Mouse (Mus musculus): ENCODE measurements at regions not wholly inside any gene's neighbourhood (a gene's known extent, or its start where the extent isn't known, plus 50 kb on each side); places are given as distances from the start of the nearest gene placed in this dataset.

DNA sequence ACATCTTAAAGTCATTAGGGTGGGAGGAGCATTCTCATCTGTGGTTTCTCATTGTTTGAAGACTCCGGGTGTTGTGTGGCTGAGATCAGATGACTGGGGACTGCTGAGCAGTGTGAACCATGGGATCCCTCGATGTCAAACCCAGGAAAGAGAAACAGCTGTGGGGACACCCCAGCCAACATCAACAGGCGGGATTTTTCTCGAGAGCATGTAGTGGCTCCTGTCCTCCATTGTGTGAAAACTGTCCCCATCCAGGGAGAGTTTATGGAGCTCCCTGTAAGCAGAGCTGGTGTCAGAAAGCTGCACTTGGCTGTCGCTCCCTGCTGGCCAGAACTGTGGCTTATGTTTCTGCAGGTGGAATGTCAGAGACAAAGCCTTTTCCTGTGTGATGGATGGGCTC, 210.7 kb upstream of the Bmper start:
- no peak overlapping the region for H3K4me3 ChIP-seq (ENCODE audit: low read length)
- 20% methylated on average over 5 of the region's 5 CpGs for WGBS
- H3K27ac ChIP-seq (ENCODE audit: low read depth, low read length), result no peak overlapping the region

DNA sequence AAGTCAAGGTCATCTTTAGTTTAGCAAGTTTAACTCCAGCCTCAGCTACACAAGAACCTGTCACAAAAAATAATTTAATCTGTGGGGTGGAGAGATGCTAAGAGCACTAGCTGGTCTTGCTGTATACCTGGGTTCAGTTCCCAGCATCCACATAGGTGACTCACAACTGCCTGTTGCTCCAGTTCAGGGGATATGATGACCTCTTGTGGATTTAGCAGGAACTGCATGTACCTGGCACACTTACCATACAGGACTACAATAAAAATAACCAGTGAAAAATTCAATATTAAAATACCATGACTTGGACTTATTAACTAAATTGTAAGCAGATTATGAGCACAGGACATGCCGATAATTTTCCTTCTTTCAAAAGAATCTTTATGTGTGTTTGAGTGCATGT, 206.1 kb upstream of the Bmper start:
- Histone ChIP-seq H3K27ac (ENCODE audit: low read depth, low read length) (no peak overlapping the region), H3K27me3 (ENCODE audit: control insufficient read depth, insufficient read depth, low read length) (no peaks in the 10 kb centered on the region), H3K4me2 (replicated peaks; ENCODE audit: low read depth, low read length) (no peak overlapping the region), H3K4me3 (ENCODE audit: low read length) (no peak overlapping the region), H3K4me1 (ENCODE audit: control insufficient read depth, insufficient read depth, low read length) (0 out of 2 replicates have a peak, but pooled peaks cover 3% of the 10 kb centered on the region), H3K36me3 (ENCODE audit: control insufficient read depth, insufficient read depth, low read length) (no peaks in the 10 kb centered on the region), H3K9ac (ENCODE audit: low read depth, low read length) (no peak overlapping the region), H3K9me3 (ENCODE audit: control insufficient read depth, low read length) (no peaks in the 10 kb centered on the region)
- WGBS, result 98% methylated on average over 1 of the region's 1 CpGs
- no peak for ATAC-seq (ENCODE audit: low FRiP score, low TSS enrichment)

More for the DNA sequence above, 210.7 kb upstream of the Bmper start:
- Histone ChIP-seq H3K9ac (ENCODE audit: low read depth, low read length) (no peak overlapping the region), H3K4me2 (replicated peaks; ENCODE audit: low read depth, low read length) (no peak overlapping the region), H3K4me1 (ENCODE audit: control insufficient read depth, insufficient read depth, low read length) (peaks cover 11% of the 10 kb centered on the region; the same call in 1 of the 2 replicates), H3K36me3 (ENCODE audit: control insufficient read depth, insufficient read depth, low read length) (no peaks in the 10 kb centered on the region), H3K9me3 (ENCODE audit: control insufficient read depth, low read length) (no peaks in the 10 kb centered on the region), H3K27me3 (ENCODE audit: control insufficient read depth, insufficient read depth, low read length) (no peaks in the 10 kb centered on the region)
- ATAC-seq (ENCODE audit: low FRiP score, low TSS enrichment), result peak; percentile 72; the same call in 1 of the 2 replicates

DNA sequence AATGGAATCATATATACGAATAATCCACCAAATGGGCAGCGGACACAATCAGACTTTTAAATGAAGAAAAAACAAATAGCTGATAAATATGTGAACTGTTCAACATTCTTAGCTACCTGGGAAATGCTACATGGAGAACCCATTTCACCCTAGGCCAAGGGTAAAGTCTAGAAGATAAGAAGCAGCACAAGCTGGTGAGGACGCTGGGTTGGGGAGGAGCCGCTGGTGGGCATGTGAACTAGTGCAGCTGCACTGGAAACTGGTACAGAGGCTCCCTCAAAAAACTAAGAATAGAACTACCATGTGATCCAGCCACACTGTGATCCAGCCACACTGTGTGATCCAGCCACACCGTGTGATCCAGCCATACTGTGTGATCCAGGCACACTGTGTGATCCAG, 198.8 kb upstream of the Bmper start:
- WGBS, result 94% methylated on average over 5 of the region's 5 CpGs
- Histone ChIP-seq H3K36me3 (ENCODE audit: control insufficient read depth, insufficient read depth, low read length) (no peaks in the 10 kb centered on the region), H3K4me2 (replicated peaks; ENCODE audit: low read depth, low read length) (no peak overlapping the region), H3K27ac (ENCODE audit: low read depth, low read length) (no peak overlapping the region), H3K9ac (ENCODE audit: low read depth, low read length) (no peak overlapping the region), H3K4me1 (ENCODE audit: control insufficient read depth, insufficient read depth, low read length) (peaks cover 10% of the 10 kb centered on the region; the same call in 1 of the 2 replicates), H3K4me3 (ENCODE audit: low read length) (no peak overlapping the region), H3K27me3 (ENCODE audit: control insufficient read depth, insufficient read depth, low read length) (no peaks in the 10 kb centered on the region), H3K9me3 (ENCODE audit: control insufficient read depth, low read length) (no peaks in the 10 kb centered on the region)
- ATAC-seq (ENCODE audit: low FRiP score, low TSS enrichment), result no peak

DNA sequence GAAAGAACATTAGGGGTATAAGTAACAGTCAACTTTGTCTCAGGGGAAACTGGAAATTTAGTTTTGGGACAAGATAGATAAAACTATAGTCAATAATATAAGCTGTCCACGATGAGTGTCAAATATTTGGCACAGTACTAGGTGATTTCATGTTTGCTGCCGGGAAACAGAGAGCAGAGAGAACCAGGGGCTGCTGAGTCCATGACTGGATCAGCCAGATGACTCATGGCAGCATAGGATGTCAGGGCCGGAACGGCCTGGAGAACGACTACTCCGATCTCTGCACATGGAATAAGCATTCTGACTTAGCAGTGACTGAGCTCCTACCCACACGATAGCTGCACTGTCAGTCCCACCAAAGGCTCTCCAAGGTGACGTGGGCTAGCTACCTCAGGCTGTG, 197.6 kb upstream of the Bmper start:
- WGBS, result 87% methylated on average over 8 of the region's 8 CpGs
- no peak overlapping the region for H3K4me2 ChIP-seq (replicated peaks; ENCODE audit: low read depth, low read length)
- H3K9me3 ChIP-seq (ENCODE audit: control insufficient read depth, low read length), result no peaks in the 10 kb centered on the region
- no peak overlapping the region for H3K27ac ChIP-seq (ENCODE audit: low read depth, low read length)
- no peaks in the 10 kb centered on the region for H3K27me3 ChIP-seq (ENCODE audit: control insufficient read depth, insufficient read depth, low read length)
- no peaks in the 10 kb centered on the region for H3K36me3 ChIP-seq (ENCODE audit: control insufficient read depth, insufficient read depth, low read length)
- ATAC-seq (ENCODE audit: low FRiP score, low TSS enrichment), result no peak
- no peak overlapping the region for H3K4me3 ChIP-seq (ENCODE audit: low read length)
- no peak overlapping the region for H3K9ac ChIP-seq (ENCODE audit: low read depth, low read length)
- peaks cover 19% of the 10 kb centered on the region for H3K4me1 ChIP-seq (ENCODE audit: control insufficient read depth, insufficient read depth, low read length)

GRCm38 (mm10) chr9:23027377-23028313, 195.2 kb upstream of the Bmper start:
- Histone ChIP-seq H3K9ac (ENCODE audit: low read depth, low read length) (no peak overlapping the region), H3K36me3 (ENCODE audit: control insufficient read depth, insufficient read depth, low read length) (no peaks in the 10 kb centered on the region), H3K4me3 (ENCODE audit: low read length) (no peak overlapping the region), H3K27me3 (ENCODE audit: control insufficient read depth, insufficient read depth, low read length) (no peaks in the 10 kb centered on the region), H3K4me2 (replicated peaks; ENCODE audit: low read depth, low read length) (no peak overlapping the region), H3K4me1 (ENCODE audit: control insufficient read depth, insufficient read depth, low read length) (peaks cover 33% of the 10 kb centered on the region), H3K27ac (ENCODE audit: low read depth, low read length) (no peak overlapping the region), H3K9me3 (ENCODE audit: control insufficient read depth, low read length) (no peaks in the 10 kb centered on the region)
- ATAC-seq (ENCODE audit: low FRiP score, low TSS enrichment), result peak; percentile 90
- WGBS, result 42% methylated on average over 9 of the region's 9 CpGs

DNA sequence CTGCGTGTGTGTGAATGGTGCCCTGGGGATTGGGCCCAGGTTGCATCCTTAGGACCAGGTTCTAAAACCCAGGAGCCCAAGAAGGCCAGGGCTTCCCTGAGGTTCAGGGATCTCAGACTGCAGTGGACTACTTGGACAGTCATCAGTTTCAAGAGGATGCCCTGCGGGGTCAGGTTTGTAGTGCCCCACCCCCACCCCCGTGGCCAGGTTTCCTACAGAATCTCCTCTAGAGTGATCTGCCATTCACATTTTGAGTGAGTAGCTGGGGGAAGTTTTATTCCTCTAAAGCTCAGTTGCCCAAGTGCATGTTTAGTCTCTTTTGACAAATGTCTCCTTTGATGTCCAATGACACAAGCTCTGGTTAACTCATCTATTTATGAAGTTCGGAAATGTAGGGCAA, 193.5 kb upstream of the Bmper start:
- Histone ChIP-seq H3K27ac (ENCODE audit: low read depth, low read length) (0 out of 2 replicates have a peak overlapping the region, but pooled peaks have one; percentile 43), H3K9ac (ENCODE audit: low read depth, low read length) (no peak overlapping the region), H3K36me3 (ENCODE audit: control insufficient read depth, insufficient read depth, low read length) (no peaks in the 10 kb centered on the region), H3K9me3 (ENCODE audit: control insufficient read depth, low read length) (no peaks in the 10 kb centered on the region), H3K4me1 (ENCODE audit: control insufficient read depth, insufficient read depth, low read length) (peaks cover 33% of the 10 kb centered on the region), H3K4me2 (replicated peaks; ENCODE audit: low read depth, low read length) (no peak overlapping the region), H3K4me3 (ENCODE audit: low read length) (no peak overlapping the region), H3K27me3 (ENCODE audit: control insufficient read depth, insufficient read depth, low read length) (no peaks in the 10 kb centered on the region)
- ATAC-seq (ENCODE audit: low FRiP score, low TSS enrichment), result no peak
- WGBS, result 59% methylated on average over 4 of the region's 4 CpGs

GRCm38 (mm10) chr9:23030138-23030537, 192.7 kb upstream of the Bmper start:
- H3K36me3 ChIP-seq (ENCODE audit: control insufficient read depth, insufficient read depth, low read length), result no peaks in the 10 kb centered on the region
- H3K27ac ChIP-seq (ENCODE audit: low read depth, low read length), result peak overlapping the region; percentile 43; the same call in 1 of the 2 replicates
- H3K4me3 ChIP-seq (ENCODE audit: low read length), result no peak overlapping the region
- 35% methylated on average over 11 of the region's 11 CpGs for WGBS
- H3K9me3 ChIP-seq (ENCODE audit: control insufficient read depth, low read length), result no peaks in the 10 kb centered on the region
- H3K27me3 ChIP-seq (ENCODE audit: control insufficient read depth, insufficient read depth, low read length), result no peaks in the 10 kb centered on the region
- H3K4me1 ChIP-seq (ENCODE audit: control insufficient read depth, insufficient read depth, low read length), result peaks cover 33% of the 10 kb centered on the region
- H3K9ac ChIP-seq (ENCODE audit: low read depth, low read length), result no peak overlapping the region
- ATAC-seq (ENCODE audit: low FRiP score, low TSS enrichment), result no peak
- H3K4me2 ChIP-seq (replicated peaks; ENCODE audit: low read depth, low read length), result no peak overlapping the region

DNA sequence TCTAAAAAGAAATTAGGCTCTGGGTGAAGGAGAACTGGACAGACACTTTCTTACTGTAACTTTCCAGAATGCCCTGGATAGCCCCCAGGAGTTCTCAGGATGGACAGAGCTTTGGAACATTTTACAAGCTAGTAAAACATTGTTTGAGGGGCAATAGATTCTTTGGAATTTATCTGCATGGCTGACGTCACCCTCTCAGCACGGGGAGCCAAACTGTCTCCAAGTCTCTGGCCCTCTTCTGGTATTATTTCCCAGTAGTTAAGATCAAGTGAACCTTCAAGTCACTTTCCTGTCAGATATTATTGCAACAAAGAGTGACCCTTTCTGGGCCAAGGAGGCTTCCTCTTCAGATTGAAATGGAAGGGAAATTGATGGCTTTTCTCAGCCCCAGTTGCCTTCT, 192.3 kb upstream of the Bmper start:
- Histone ChIP-seq H3K27me3 (ENCODE audit: control insufficient read depth, insufficient read depth, low read length) (no peaks in the 10 kb centered on the region), H3K4me3 (ENCODE audit: low read length) (no peak overlapping the region), H3K36me3 (ENCODE audit: control insufficient read depth, insufficient read depth, low read length) (no peaks in the 10 kb centered on the region), H3K9me3 (ENCODE audit: control insufficient read depth, low read length) (no peaks in the 10 kb centered on the region), H3K4me1 (ENCODE audit: control insufficient read depth, insufficient read depth, low read length) (peaks cover 34% of the 10 kb centered on the region), H3K4me2 (replicated peaks; ENCODE audit: low read depth, low read length) (no peak overlapping the region), H3K9ac (ENCODE audit: low read depth, low read length) (no peak overlapping the region; the same call in 1 of the 2 replicates), H3K27ac (ENCODE audit: low read depth, low read length) (peak overlapping the region; percentile 67; the same call in 1 of the 2 replicates)
- 2% methylated on average over 2 of the region's 2 CpGs for WGBS
- ATAC-seq (ENCODE audit: low FRiP score, low TSS enrichment), result no peak

- peaks cover 47% of the 10 kb centered on the region for H3K4me1 ChIP-seq (ENCODE audit: control insufficient read depth, insufficient read depth, low read length)
- no peak overlapping the region for H3K27ac ChIP-seq (ENCODE audit: low read depth, low read length)
- H3K4me3 ChIP-seq (ENCODE audit: low read length), result no peak overlapping the region
- H3K27me3 ChIP-seq (ENCODE audit: control insufficient read depth, insufficient read depth, low read length), result no peaks in the 10 kb centered on the region
- no peak for ATAC-seq (ENCODE audit: low FRiP score, low TSS enrichment)
- no peak overlapping the region for H3K4me2 ChIP-seq (replicated peaks; ENCODE audit: low read depth, low read length)
- no peak overlapping the region for H3K9ac ChIP-seq (ENCODE audit: low read depth, low read length)
- WGBS, result 83% methylated on average over 9 of the region's 9 CpGs
- H3K9me3 ChIP-seq (ENCODE audit: control insufficient read depth, low read length), result no peaks in the 10 kb centered on the region
- H3K36me3 ChIP-seq (ENCODE audit: control insufficient read depth, insufficient read depth, low read length), result no peaks in the 10 kb centered on the region
Observed at GRCm38 (mm10) chr9:23031916-23032315, 191.0 kb upstream of the Bmper start.

Data from kidney, embryonic 14.5 days (tissue).